Mouse (Mus musculus) adrenal gland (tissue): ENCODE data around the gene Bcl2l13.
"Not testable (repeated sequence)": the region's sequence is repeated elsewhere in the genome, so short reads cannot be mapped to it uniquely, and the experiment has no call there.

ENCODE experiments used
- intact Hi-C: fragments of 180-260 bp; cut with DNase I; formaldehyde crosslinking; loops from one replicate; pipeline ENCODE4 v1.15.1; 2025
- microRNA-seq, 2 experiments: library from miRNA; unstranded; fragments of <30 nt; microRNA quantifications; one replicate each; pipeline ENCODE4; 2019

Bcl2l13 gene

GRCm38 (mm10) chr6:120917975-120918374 is 82.0 kb downstream of the Bcl2l13 start:
- intact Hi-C loops = no loop called here

DNA sequence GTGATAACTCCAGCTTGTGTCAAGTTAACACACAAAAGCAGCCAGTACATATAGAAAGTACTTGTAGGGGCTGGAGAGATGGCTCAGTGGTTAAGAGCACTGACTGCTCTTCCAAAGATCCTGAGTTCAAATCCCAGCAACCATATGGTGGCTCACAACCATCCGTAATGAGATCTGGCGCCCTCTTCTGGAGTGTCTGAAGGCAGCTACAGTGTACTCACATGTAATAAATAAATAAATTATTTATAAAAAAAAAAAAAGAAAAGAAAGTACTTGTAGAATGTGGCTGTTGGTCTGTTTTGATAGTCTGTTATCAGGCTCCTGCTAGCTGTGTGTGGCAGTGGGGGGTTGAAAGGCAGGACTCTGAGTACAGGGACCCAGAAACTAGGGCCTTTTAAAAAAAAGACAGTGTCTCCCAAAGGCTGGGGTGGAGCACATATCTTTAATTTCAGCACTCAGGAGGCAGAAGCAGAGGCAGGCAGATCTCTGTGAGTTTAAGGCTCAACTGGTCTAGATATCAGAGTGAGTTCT is 88.8 kb downstream of the Bcl2l13 start:
- intact Hi-C loops = not testable (repeated sequence)

DNA sequence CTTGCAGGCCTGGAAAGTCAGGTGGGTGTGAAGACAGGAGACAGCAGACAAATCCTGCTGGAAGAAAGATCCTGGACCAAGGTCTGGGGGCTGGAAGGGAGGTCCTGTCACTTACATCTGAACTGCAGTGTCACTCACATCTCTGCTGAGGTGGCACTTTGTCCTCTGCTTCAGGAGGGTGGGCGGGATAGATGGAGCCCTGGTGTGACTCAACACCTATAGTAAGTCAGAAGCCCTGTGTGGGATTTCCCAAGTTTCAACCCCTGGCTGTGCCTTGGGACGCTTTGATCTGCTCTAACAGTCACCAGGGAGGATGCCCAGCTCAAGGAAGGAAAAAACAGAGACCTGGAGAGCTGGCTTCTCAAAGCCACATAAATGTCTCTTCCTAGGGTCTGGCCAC is 90.9 kb downstream of the Bcl2l13 start:
- intact Hi-C loops = no loop called here

- intact Hi-C loops = no loop called here
Measured at GRCm38 (mm10) chr6:120927765-120928164, 91.8 kb downstream of the Bcl2l13 start.

GRCm38 (mm10) chr6:120929421-120929820 is 93.4 kb downstream of the Bcl2l13 start:
- intact Hi-C loops = no loop called here

DNA sequence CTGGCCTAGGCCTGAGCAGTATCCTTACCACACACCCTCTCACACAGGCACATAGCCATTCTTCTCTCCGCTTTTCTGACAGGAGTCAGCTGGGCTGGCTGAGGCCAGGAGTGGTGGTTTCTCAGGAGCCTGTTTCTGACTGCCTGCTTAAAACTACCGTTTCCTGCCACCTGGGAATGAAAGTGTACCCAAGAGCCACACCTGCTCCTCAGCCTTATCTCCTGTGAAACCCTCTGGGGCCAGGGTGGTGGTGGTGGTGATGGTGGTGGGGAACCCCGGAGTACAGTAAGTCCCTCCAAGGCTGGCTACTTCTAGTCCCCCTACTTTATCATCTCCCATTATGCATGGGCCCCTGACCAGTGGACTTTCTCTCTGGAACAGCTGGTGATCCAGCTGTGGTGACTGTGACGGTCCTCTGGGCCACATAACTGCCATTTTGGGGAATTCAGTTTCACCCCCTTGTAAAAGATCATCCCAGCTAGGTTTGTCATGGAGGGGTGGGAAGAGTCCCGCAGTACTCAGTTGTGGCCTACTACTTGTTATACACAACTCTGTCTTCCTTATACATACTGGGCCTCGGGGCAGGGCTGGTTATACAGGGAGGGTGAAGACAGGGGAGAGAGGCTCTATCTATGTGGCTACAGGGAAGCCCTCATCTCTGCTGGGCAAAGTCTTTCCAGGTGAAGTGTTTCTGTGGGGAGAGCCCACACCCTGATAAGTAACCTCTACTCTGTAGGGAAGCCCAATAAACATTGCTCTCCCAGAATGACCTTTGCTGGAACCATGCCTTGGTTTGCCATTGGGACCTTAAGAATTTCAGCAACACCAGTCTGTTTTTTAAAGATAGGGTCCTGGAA is 94.7 kb downstream of the Bcl2l13 start:
- intact Hi-C loops = no loop called here

DNA sequence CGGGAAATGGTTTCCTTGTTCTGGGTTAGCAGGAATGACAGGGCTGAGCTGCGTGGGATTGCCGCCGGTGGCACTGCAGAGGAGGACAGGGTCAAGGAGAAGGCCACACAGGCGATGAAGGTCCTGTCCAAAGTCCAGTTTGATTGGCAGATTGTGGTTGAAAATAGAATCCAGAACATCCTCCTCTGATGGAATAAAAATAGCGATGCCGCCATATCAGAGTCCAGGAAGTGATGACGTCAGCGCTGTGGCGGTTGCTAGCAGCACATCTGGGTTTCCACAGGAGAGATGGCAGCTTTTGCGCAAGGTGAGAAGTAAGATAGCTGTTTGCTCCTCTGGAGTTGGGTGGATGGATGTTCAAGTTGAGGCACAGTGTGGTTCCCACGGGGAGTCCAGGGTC is 96.6 kb downstream of the Bcl2l13 start:
- intact Hi-C loops = no loop called here

DNA sequence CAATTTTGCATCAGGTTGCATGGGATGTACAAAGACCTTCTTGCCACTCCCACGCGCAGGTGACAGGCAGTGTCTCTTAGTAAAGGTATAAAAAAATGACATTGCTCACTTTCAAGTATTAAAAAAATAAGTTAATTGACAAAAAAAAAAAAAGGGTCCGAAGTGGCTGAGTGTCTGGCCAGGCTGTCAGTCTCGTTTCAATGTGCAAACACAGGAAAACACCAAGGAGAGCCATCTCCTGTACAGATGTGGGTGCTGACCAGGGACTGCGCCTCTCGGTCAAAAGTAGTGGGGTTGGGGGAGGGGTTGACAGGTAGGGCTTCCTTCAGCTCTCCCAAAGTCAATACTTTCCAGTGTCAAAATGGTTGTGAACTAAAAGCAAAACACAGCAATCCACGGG is 97.7 kb downstream of the Bcl2l13 start:
- intact Hi-C loops = no loop called here

GRCm38 (mm10) chr6:120934176-120934575 is 98.2 kb downstream of the Bcl2l13 start:
- intact Hi-C loops = no loop called here

- intact Hi-C loops = no loop called here
Measured at GRCm38 (mm10) chr6:120937104-120937617, 101.1 kb downstream of the Bcl2l13 start.

DNA sequence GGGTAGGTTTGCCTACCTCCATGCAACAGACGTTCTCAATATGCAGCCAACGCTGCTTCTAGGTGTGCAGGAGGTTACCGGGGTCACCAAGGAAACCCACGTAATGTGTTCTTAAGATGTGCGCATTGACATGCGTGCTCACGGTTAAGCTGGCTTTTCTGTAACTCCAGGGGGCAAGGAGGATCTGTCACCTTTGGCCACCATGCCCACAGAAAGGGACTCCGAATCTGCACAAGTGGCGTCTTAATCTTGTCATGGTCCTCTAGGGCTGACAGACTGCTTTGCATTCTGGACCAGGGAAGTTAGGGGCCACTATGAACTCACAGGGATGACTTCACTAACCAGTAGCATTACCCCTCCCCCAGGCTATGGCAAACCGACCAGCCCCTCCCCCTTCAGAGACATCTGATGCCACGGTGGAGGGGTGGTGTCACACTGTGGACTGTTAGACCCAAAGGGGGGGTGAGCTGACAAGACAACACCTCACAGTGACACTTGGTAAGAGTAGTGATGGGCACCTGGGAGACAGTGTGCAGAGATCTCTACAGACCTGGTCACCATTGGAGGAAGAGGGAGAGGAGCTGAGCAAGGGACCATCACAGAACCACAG is 102.1 kb downstream of the Bcl2l13 start:
- intact Hi-C loops = no loop called here

DNA sequence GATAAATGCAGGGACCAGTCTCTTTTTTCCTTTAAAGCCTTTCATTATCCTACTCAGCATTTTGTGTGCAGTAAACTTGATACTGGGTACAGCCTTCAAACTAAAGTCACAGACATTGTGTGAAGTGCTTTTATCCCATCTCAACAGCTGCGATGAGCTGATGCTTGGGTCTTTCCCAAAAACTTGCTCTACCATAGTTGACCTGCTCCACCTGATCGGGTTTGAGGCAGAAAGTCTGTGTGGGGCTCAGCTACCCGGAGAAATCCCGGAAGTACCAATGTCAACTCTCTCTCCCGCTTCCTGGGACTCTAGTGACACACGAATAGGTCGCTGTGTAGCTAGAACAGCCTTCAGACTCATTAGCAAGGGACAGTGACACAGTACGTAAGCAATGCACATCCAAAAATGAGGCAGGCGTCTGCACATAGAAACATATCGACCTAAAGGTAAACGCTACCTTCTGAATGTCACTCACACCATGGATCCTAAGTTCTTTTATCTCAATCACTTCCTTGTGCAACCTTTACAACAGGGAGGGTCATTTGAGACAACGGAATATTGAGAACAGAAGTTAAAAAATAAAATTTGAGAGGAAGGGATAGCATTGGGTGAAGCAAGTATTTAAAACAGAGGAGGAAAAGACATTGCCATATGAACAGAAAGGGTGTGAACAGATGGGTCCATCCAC is 102.9 kb downstream of the Bcl2l13 start:
- intact Hi-C loops = no loop called here

- intact Hi-C loops = no loop called here
Measured at GRCm38 (mm10) chr6:120939783-120940182, 103.8 kb downstream of the Bcl2l13 start.

GRCm38 (mm10) chr6:120940446-120941083 is 104.6 kb downstream of the Bcl2l13 start:
- intact Hi-C loops = no loop called here

- intact Hi-C loops = no loop called here
Measured at GRCm38 (mm10) chr6:120941084-120941481, 105.1 kb downstream of the Bcl2l13 start.

DNA sequence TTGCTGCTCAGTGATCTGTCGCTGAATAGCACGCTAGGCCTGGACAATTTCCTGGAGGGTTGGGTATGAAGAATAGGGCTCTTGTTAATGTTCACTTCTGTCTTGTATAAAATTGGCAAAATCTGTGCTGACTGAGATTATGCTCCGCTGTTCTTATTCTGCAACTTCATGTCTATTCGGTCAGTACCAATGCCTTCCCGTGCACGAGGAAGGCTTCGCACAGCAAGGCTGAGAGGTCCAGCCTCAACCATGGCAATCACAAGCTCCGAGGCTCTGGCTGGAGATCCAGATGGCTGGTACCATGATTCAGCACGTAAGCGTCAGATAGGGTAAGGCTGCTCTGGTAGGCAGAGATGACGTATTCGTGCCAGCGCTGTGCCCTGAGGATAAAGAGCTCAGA is 105.6 kb downstream of the Bcl2l13 start:
- intact Hi-C loops = no loop called here

Small RNAs within 50 kb of the gene (microRNA-seq; reads per million reads assigned to microRNA genes)
- 0 reads per million in 2 experiments for gene Gm25193
